Mouse (Mus musculus): ENCODE measurements around the gene Socs1. TPM values are rescaled to one million over a fixed set of nuclear protein-coding genes. Genes with fewer than 3 reads are reported as not detected.
"Not testable (repeated sequence)": the region's sequence is repeated elsewhere in the genome, so short reads cannot be mapped to it uniquely, and the experiment has no call there.

Socs1 gene
- polyA plus RNA-seq, 1 experiment: 4.8 TPM

DNA sequence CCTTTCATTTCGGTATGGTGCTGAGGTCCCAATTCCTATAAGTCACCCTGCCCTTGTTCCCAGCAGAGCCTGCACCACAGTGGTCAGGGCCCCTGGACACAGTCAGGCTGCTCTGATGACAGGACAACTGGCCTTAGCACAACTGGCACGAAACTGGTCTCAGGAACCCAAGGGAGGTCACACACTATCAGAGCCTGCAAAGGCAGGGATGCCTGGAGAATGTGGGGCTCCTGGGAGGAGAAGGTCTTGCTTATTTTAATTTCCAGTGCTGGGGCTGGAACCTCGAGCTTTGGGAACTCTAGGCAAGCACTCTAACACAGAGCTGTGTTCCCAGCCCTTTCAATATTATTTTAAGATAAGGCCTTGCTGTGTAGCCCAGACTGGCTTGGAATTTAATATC is 34.6 kb upstream of the Socs1 start:
- TF ChIP-seq CTCF (IDR thresholded peaks at IDR 0.05; ENCODE audit: control insufficient read depth, insufficient read depth, low read length): no peak
- H3K4me1 ChIP-seq (ENCODE audit: control insufficient read depth, insufficient read depth, low read length): peaks cover 2% of the 10 kb centered on the region; the same call in 1 of the 2 replicates
- H3K27ac ChIP-seq (ENCODE audit: control insufficient read depth, insufficient read depth, low read depth, low read length, poor library complexity): no peak overlapping the region
- no peak overlapping the region for H3K4me3 ChIP-seq (replicated peaks; ENCODE audit: control insufficient read depth, low read depth, low read length)
- WGBS: 80% methylated on average over 3 of the region's 3 CpGs

- Histone ChIP-seq H3K27ac (ENCODE audit: control insufficient read depth, insufficient read depth, low read depth, low read length, poor library complexity) (no peak overlapping the region; the same call in none of the 2 replicates), H3K4me1 (ENCODE audit: control insufficient read depth, insufficient read depth, low read length) (peaks cover 3% of the 10 kb centered on the region; the same call in 1 of the 2 replicates), H3K4me3 (replicated peaks; ENCODE audit: control insufficient read depth, low read depth, low read length) (no peak overlapping the region)
- no peak for TF ChIP-seq POLR2A (IDR thresholded peaks at IDR 0.05; ENCODE audit: borderline replicate concordance, control insufficient read depth, low read depth, low read length)
- TF ChIP-seq CTCF (IDR thresholded peaks at IDR 0.05; ENCODE audit: control insufficient read depth, insufficient read depth, low read length): no peak
- WGBS: 58% methylated on average over 4 of the region's 4 CpGs
Observed at GRCm38 (mm10) chr16:10818579-10819135, 33.3 kb upstream of the Socs1 start.

- WGBS: 35% methylated on average over 4 of the region's 4 CpGs
- Histone ChIP-seq H3K4me3 (replicated peaks; ENCODE audit: control insufficient read depth, low read depth, low read length) (no peak overlapping the region), H3K4me1 (ENCODE audit: control insufficient read depth, insufficient read depth, low read length) (peaks cover 4% of the 10 kb centered on the region; the same call in 1 of the 2 replicates), H3K27ac (ENCODE audit: control insufficient read depth, insufficient read depth, low read depth, low read length, poor library complexity) (no peak overlapping the region)
- TF ChIP-seq POLR2A (IDR thresholded peaks at IDR 0.05; ENCODE audit: borderline replicate concordance, control insufficient read depth, low read depth, low read length) (no peak), CTCF (IDR thresholded peaks at IDR 0.05; ENCODE audit: control insufficient read depth, insufficient read depth, low read length) (no peak)
Observed at GRCm38 (mm10) chr16:10814864-10815263, 29.5 kb upstream of the Socs1 start.

DNA sequence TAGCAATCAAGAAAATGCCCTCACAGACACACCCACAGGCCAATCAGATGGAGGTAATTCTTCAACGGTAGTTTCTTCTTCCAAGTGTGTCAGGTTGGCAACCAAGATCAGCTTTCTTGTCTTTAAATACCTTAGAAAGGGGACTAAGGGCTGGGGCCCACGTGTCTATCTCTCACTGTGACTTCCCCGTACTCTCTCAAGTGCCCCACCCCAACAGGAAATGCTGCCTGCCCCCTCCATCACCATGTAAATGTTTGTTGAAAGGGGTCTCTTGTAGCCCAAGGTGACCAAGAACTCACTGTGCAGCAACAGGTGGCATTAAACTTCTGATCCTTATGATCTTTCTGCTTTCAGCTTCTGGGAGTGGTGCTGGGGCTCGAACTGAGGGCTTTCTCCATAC is 28.4 kb upstream of the Socs1 start:
- Histone ChIP-seq H3K27ac (ENCODE audit: control insufficient read depth, insufficient read depth, low read depth, low read length, poor library complexity) (no peak overlapping the region), H3K4me1 (ENCODE audit: control insufficient read depth, insufficient read depth, low read length) (peaks cover 4% of the 10 kb centered on the region; the same call in 1 of the 2 replicates), H3K4me3 (replicated peaks; ENCODE audit: control insufficient read depth, low read depth, low read length) (no peak overlapping the region)
- TF ChIP-seq POLR2A (IDR thresholded peaks at IDR 0.05; ENCODE audit: borderline replicate concordance, control insufficient read depth, low read depth, low read length): no peak
- no peak for TF ChIP-seq CTCF (IDR thresholded peaks at IDR 0.05; ENCODE audit: control insufficient read depth, insufficient read depth, low read length)
- WGBS: 51% methylated on average over 4 of the region's 4 CpGs

DNA sequence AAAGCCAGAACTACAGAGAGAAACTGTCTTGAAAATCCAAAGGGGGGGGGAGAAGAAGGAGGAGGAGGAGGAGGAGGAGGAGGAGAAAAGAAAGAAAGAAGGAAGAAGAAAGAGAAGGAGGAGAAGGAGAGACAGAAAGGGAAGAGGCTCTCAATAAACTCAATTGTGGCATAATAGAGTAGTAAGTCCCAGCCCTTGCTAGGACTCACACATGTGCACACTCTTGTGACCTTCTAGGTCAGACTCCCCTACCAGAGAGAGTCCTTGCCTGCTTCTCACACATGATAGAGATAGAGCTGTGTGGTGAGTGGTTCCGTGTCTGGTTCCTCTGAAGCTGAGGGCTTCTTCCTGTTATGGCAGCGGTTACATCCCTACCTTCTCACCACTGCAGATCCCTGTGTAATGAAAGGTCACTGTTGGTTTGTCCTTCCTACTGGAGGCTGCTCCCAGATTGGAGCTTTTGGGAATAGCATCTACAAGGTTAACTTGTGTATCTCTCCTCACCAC is 27.6 kb upstream of the Socs1 start, which contains the start of gene Gm11172:
Gm11172 (plus strand) TSS at position 51 of the 507 bp plus-strand sequence.
- TF ChIP-seq POLR2A (IDR thresholded peaks at IDR 0.05; ENCODE audit: borderline replicate concordance, control insufficient read depth, low read depth, low read length) (no peak), CTCF (IDR thresholded peaks at IDR 0.05; ENCODE audit: control insufficient read depth, insufficient read depth, low read length) (no peak)
- peaks cover 4% of the 10 kb centered on the region; the same call in 1 of the 2 replicates for H3K4me1 ChIP-seq (ENCODE audit: control insufficient read depth, insufficient read depth, low read length)
- H3K4me3 ChIP-seq (replicated peaks; ENCODE audit: control insufficient read depth, low read depth, low read length): no peak within 1 kb of the TSS
- WGBS: 29% methylated on average over 2 of the region's 2 CpGs
- H3K27ac ChIP-seq (ENCODE audit: control insufficient read depth, insufficient read depth, low read depth, low read length, poor library complexity): no peak within 1 kb of the TSS

GRCm38 (mm10) chr16:10810376-10810775 is 25.0 kb upstream of the Socs1 start:
- Histone ChIP-seq H3K27ac (ENCODE audit: control insufficient read depth, insufficient read depth, low read depth, low read length, poor library complexity) (no peak overlapping the region), H3K4me3 (replicated peaks; ENCODE audit: control insufficient read depth, low read depth, low read length) (no peak overlapping the region), H3K4me1 (ENCODE audit: control insufficient read depth, insufficient read depth, low read length) (peaks cover 7% of the 10 kb centered on the region; the same call in 1 of the 2 replicates)
- TF ChIP-seq POLR2A (IDR thresholded peaks at IDR 0.05; ENCODE audit: borderline replicate concordance, control insufficient read depth, low read depth, low read length) (no peak), CTCF (IDR thresholded peaks at IDR 0.05; ENCODE audit: control insufficient read depth, insufficient read depth, low read length) (no peak)
- 80% methylated on average over 1 of the region's 1 CpGs for WGBS

DNA sequence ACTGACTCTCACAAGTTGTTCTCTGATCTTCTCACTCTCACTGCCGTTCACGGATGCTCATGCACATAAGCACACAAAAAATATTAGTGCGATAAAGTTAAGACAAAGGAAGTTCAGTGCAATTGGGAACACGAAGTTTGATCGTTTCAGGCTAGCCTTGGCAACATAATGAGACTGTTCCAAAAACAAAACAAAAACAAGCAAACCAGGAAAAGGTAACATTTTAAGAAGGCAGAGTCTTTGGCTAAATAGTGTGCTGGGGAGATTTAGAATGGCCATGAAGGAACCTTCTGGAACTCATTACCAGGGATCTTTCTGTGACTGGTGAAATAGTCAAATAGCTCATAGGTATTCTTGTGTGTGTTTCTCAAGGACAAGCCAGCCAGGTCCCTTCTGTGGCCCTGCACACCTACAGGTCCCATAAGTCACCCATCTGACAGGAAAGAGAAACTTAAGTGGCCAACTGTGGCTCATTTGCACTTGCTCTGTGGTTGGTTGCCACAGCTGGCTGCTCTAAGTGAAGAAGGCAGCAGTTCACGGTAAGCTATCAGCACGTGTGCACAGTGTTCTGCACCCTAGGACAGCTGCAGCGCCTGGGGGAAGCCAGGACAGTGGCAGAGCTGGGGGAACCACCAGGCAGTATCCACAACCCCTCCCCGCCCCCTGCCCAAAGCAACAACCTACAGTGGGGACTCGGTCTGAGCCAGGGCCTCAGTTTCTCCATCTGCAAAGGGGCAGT is 20.6 kb upstream of the Socs1 start, which contains the start of gene Prm1:
Prm1 (minus strand) TSS at position 51 of the 739 bp plus-strand sequence.
- TF ChIP-seq CTCF (IDR thresholded peaks at IDR 0.05; ENCODE audit: control insufficient read depth, insufficient read depth, low read length): no peak
- TF ChIP-seq POLR2A (IDR thresholded peaks at IDR 0.05; ENCODE audit: borderline replicate concordance, control insufficient read depth, low read depth, low read length): no peak
- no peak within 1 kb of the TSS for H3K27ac ChIP-seq (ENCODE audit: control insufficient read depth, insufficient read depth, low read depth, low read length, poor library complexity)
- 58% methylated on average over 10 of the region's 10 CpGs for WGBS
- H3K4me3 ChIP-seq (replicated peaks; ENCODE audit: control insufficient read depth, low read depth, low read length): no peak within 1 kb of the TSS
- H3K4me1 ChIP-seq (ENCODE audit: control insufficient read depth, insufficient read depth, low read length): peaks cover 3% of the 10 kb centered on the region; the same call in 1 of the 2 replicates

- WGBS: 83% methylated on average over 3 of the region's 3 CpGs
- H3K4me1 ChIP-seq (ENCODE audit: control insufficient read depth, insufficient read depth, low read length); H3K4me3 ChIP-seq (replicated peaks; ENCODE audit: control insufficient read depth, low read depth, low read length); H3K27ac ChIP-seq (ENCODE audit: control insufficient read depth, insufficient read depth, low read depth, low read length, poor library complexity): not testable (repeated sequence)
Observed at GRCm38 (mm10) chr16:10802420-10802819, 17.1 kb upstream of the Socs1 start.

All from bone marrow, adult 2 months (tissue).